Mouse (Mus musculus): ENCODE measurements around the gene Eaf2. TPM values are rescaled to one million over a fixed set of nuclear protein-coding genes. Genes with fewer than 3 reads are reported as not detected.
A peak's percentile ranks its signal among the peaks of the same experiment; 100 is the strongest.

The Eaf2 gene
- total and polyA plus RNA-seq, 2 experiments from 2014 or later: 0.67 to 0.76 TPM

DNA sequence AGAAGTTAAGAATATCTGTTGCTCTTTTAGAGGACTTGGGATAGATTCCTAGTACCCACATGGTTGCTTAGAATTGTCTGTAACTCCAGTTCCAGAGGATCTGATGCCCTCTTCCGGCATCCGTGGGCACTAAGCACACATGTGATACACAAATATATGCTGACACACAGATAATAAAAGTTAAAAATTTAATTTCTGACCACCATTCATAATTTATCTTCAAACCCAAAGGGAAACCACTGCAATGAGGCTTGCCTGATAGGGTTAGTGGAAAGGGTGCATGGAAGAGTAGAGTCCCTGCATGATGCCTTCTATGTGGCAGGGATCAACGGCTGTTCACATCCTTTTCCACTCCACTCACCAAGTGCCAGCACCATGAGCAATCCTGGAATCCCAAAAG is 103.1 kb downstream of the Eaf2 start:
- Histone ChIP-seq H3K27me3 (ENCODE audit: insufficient read depth, low read length) (no peaks in the 10 kb centered on the region), H3K36me3 (ENCODE audit: insufficient read depth) (no peaks in the 10 kb centered on the region), H3K9ac (no peak overlapping the region), H3K4me1 (ENCODE audit: insufficient read depth) (no peaks in the 10 kb centered on the region), H3K9me3 (ENCODE audit: low read length) (no peaks in the 10 kb centered on the region), H3K4me2 (ENCODE audit: low read depth) (no peak overlapping the region), H3K27ac (ENCODE audit: low read depth, low read length) (no peak overlapping the region), H3K4me3 (ENCODE audit: low read depth, low read length) (no peak overlapping the region)
- TF ChIP-seq CTCF (IDR thresholded peaks at IDR 0.05; ENCODE audit: low read depth): no peak
- DNase-seq (no peak), ATAC-seq (no peak)
- WGBS: 96% methylated on average over 3 of the region's 3 CpGs

DNA sequence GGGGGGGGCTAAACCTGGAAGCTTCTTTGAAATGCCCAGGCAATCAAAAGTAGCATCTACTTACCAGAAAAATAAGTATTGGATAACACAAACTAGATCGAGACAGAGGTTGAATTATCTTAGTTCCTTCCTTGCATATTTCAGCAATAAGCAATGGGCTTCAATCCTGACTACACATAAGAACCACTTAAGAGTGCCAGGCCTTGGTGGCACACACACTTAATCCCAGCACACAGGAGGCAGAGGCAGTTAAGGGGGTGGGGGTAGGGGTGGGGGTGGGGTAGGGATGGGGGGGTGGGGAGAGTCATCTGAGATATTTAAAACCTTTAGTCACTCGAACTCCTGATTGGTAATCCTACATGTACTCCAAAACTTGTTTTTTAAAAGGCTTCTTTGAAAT is 103.6 kb downstream of the Eaf2 start:
- ATAC-seq: no peak
- Histone ChIP-seq H3K4me3 (ENCODE audit: low read depth, low read length) (no peak overlapping the region), H3K9me3 (ENCODE audit: low read length) (no peaks in the 10 kb centered on the region), H3K27ac (ENCODE audit: low read depth, low read length) (peak overlapping the region; percentile 50; the same call in 1 of the 2 replicates), H3K9ac (no peak overlapping the region), H3K27me3 (ENCODE audit: insufficient read depth, low read length) (no peaks in the 10 kb centered on the region), H3K4me1 (ENCODE audit: insufficient read depth) (no peaks in the 10 kb centered on the region), H3K36me3 (ENCODE audit: insufficient read depth) (no peaks in the 10 kb centered on the region), H3K4me2 (ENCODE audit: low read depth) (no peak overlapping the region)
- 40% methylated on average over 2 of the region's 2 CpGs for WGBS
- TF ChIP-seq CTCF (IDR thresholded peaks at IDR 0.05; ENCODE audit: low read depth): no peak
- DNase-seq: no peak

DNA sequence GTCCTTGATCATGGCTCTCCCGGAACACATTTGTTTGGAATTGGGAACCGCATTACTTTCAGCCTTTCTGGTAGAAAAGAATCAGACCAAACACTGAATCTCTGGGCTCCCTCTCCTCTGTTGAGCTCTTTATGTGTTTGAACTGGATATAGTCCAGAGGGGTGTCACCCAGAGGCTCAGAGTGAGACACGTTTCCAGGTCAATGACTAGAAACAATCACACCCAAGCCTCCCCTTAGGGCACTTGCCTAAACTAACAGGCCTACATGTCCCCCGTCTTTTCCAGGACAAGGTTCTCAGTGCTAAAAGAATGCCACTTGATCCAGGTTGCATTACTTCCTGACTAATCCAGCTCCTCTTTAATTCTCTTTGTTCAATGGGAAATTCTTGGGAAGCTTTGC is 104.0 kb downstream of the Eaf2 start:
- peak overlapping the region; percentile 50 for H3K27ac ChIP-seq (ENCODE audit: low read depth, low read length)
- no peaks in the 10 kb centered on the region for H3K27me3 ChIP-seq (ENCODE audit: insufficient read depth, low read length)
- no peak overlapping the region for H3K9ac ChIP-seq
- peak; percentile 45 for DNase-seq
- no peaks in the 10 kb centered on the region for H3K9me3 ChIP-seq (ENCODE audit: low read length)
- H3K4me3 ChIP-seq (ENCODE audit: low read depth, low read length): no peak overlapping the region
- 14% methylated on average over 4 of the region's 4 CpGs for WGBS
- H3K36me3 ChIP-seq (ENCODE audit: insufficient read depth): no peaks in the 10 kb centered on the region
- H3K4me1 ChIP-seq (ENCODE audit: insufficient read depth): no peaks in the 10 kb centered on the region
- no peak for TF ChIP-seq CTCF (IDR thresholded peaks at IDR 0.05; ENCODE audit: low read depth)
- ATAC-seq: peak; percentile 63
- H3K4me2 ChIP-seq (ENCODE audit: low read depth): no peak overlapping the region

DNA sequence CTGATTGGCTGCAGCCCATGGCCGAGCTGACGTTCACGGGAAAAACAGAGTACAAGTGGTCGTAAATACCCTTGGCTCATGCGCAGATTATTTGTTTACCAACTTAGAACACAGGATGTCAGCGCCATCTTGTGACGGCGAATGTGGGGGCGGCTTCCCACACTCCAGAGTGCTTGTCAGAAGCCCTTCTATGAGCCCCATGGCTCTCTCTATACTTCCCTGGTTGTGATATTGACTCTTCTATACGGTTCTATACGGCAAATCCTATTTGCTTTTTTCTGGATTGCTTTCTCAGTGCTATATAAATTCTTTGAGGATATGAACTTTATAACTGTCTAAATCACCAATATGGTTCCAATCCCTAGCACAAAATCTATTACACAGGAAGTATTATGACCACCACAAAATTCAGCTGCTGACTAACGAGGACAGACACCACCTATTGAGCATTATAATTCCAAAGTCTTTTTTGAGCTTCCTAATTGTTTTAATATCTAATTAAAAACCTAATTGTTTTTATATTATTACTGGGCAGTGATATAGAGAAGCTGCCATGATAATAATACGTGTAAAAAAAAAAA is 104.5 kb downstream of the Eaf2 start:
- Histone ChIP-seq H3K27me3 (ENCODE audit: insufficient read depth, low read length) (no peaks in the 10 kb centered on the region), H3K9ac (no peak overlapping the region), H3K4me1 (ENCODE audit: insufficient read depth) (no peaks in the 10 kb centered on the region), H3K4me3 (ENCODE audit: low read depth, low read length) (no peak overlapping the region), H3K9me3 (ENCODE audit: low read length) (no peaks in the 10 kb centered on the region), H3K4me2 (ENCODE audit: low read depth) (no peak overlapping the region), H3K27ac (ENCODE audit: low read depth, low read length) (peak overlapping the region; percentile 29; the same call in 1 of the 2 replicates), H3K36me3 (ENCODE audit: insufficient read depth) (no peaks in the 10 kb centered on the region)
- peak; percentile 70 for ATAC-seq
- DNase-seq: no peak
- WGBS: 72% methylated on average over 8 of the region's 13 CpGs
- TF ChIP-seq CTCF (IDR thresholded peaks at IDR 0.05; ENCODE audit: low read depth): no peak

DNA sequence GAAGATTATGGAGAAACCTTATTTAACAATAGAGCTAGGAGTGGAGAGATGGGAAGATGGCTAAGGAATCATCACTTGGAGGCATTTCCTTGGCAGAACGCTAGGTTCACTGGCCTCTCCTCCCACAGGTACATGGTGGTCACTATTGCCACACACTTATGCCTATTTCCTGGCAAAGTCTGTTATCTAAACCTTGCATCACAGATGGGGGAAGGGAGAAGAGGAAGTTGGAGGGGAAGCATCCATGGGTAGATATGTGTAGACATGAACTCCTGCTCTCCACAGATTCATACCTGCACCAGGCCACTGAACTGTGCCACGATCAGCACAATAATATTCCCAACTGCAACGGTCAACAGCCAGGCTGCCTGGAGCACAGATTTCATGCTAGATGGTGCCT is 122.8 kb downstream of the Eaf2 start:
- no peak for DNase-seq

DNA sequence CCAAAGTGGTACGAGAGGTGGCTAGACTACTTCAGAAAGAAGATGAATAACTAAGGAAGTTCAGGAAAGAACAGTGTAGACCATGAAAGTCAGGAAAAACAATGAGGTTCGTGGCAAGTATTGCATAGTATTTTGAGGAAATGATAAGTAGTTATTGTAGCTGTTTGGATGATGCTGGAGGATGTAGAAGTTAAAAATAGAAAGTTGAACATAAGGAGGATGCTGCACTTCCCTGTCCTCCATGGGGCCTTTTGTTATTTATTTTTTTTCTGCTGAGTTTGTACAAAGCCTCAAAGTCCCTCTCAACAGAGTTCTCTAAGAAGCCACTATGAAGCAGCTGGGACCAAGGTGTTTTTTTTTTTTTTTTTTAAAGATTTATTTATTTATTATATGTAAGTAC is 127.0 kb downstream of the Eaf2 start:
- TF ChIP-seq CTCF (IDR thresholded peaks at IDR 0.05; ENCODE audit: low read depth): no peak
- no peak overlapping the region for H3K9ac ChIP-seq
- no peak overlapping the region for H3K27ac ChIP-seq (ENCODE audit: low read depth, low read length)
- no peaks in the 10 kb centered on the region for H3K4me1 ChIP-seq (ENCODE audit: insufficient read depth)
- ATAC-seq (no peak), DNase-seq (no peak)
- H3K4me3 ChIP-seq (ENCODE audit: low read depth, low read length): no peak overlapping the region
- H3K9me3 ChIP-seq (ENCODE audit: low read length): no peaks in the 10 kb centered on the region
- no peaks in the 10 kb centered on the region for H3K27me3 ChIP-seq (ENCODE audit: insufficient read depth, low read length)
- no peak overlapping the region for H3K4me2 ChIP-seq (ENCODE audit: low read depth)
- WGBS: 72% methylated on average over 2 of the region's 2 CpGs
- H3K36me3 ChIP-seq (ENCODE audit: insufficient read depth): no peaks in the 10 kb centered on the region

More for the DNA sequence above, 122.8 kb downstream of the Eaf2 start:
- TF ChIP-seq CTCF (IDR thresholded peaks at IDR 0.05; ENCODE audit: low read depth): no peak
- no peaks in the 10 kb centered on the region for H3K4me1 ChIP-seq (ENCODE audit: insufficient read depth)
- no peak overlapping the region for H3K27ac ChIP-seq (ENCODE audit: low read depth, low read length)
- H3K36me3 ChIP-seq (ENCODE audit: insufficient read depth): no peaks in the 10 kb centered on the region
- H3K4me2 ChIP-seq (ENCODE audit: low read depth): no peak overlapping the region
- H3K4me3 ChIP-seq (ENCODE audit: low read depth, low read length): no peak overlapping the region
- no peaks in the 10 kb centered on the region for H3K9me3 ChIP-seq (ENCODE audit: low read length)
- no peak overlapping the region for H3K9ac ChIP-seq
- no peaks in the 10 kb centered on the region for H3K27me3 ChIP-seq (ENCODE audit: insufficient read depth, low read length)
- 95% methylated on average over 3 of the region's 3 CpGs for WGBS
- no peak for ATAC-seq

DNA sequence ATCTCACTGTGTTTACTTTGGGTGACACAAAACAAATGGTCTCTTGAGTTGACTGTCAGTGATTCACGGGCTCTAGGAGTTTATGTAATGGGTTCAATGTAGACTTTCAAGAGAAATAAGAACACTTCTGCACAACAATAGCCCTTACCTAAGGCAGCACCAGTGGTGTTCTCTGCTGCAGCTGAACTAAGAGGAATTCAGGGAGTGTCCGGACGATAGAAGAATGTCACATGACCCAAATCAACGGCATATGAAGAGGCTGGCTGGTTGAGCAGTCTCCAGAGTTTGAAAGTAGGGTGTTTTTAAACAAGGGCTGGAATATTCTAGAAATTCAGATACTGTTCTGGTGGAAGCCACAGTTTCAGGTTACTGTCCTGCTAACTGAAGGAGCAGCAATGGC is 127.7 kb downstream of the Eaf2 start:
- no peak overlapping the region for H3K4me3 ChIP-seq (ENCODE audit: low read depth, low read length)
- ATAC-seq (no peak), DNase-seq (no peak)
- WGBS: 86% methylated on average over 4 of the region's 4 CpGs
- no peaks in the 10 kb centered on the region for H3K4me1 ChIP-seq (ENCODE audit: insufficient read depth)
- H3K9ac ChIP-seq: no peak overlapping the region
- no peak for TF ChIP-seq CTCF (IDR thresholded peaks at IDR 0.05; ENCODE audit: low read depth)
- H3K4me2 ChIP-seq (ENCODE audit: low read depth): no peak overlapping the region
- H3K9me3 ChIP-seq (ENCODE audit: low read length): no peaks in the 10 kb centered on the region
- no peaks in the 10 kb centered on the region for H3K36me3 ChIP-seq (ENCODE audit: insufficient read depth)
- no peak overlapping the region for H3K27ac ChIP-seq (ENCODE audit: low read depth, low read length)
- H3K27me3 ChIP-seq (ENCODE audit: insufficient read depth, low read length): no peaks in the 10 kb centered on the region
